Mouse (Mus musculus) C2C12 (cell line): ENCODE results near the gene Phactr1.

Experiments
- CTCF ChIP-seq: IDR thresholded peaks from one replicate; pipeline ENCODE4 v1.5.1; 2011; ENCODE audit not compliant: control insufficient read depth, insufficient read depth, insufficient read length
- MAX ChIP-seq: IDR thresholded peaks from one replicate; pipeline ENCODE4 v1.6.1; 2011; ENCODE audit warnings: mild to moderate bottlenecking, control low read depth
- USF1 ChIP-seq: IDR thresholded peaks from one replicate; pipeline ENCODE4 v1.6.1; 2011; ENCODE audit warnings: low read depth, mild to moderate bottlenecking, control low read depth, moderate library complexity

DNA sequence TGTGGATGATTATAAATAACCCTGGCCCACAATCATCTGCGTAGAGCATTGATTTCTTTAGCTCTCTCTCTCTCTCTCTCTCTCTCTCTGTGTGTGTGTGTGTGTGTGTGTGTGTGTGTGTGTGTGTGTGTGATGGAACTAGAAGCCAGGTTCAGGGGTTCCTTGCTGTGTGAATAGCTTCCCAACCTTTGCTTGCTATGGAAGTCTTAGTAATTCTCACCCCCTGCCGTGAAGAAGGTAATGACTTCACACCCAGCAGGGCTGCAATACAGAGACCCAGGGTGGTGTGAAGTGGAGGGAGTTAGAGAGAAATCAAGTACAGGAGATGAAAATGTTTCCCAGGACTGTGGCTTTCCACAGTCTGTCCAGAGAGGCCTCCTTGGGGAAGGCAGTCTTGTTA lies 293.5 kb downstream of the Phactr1 start:
- TF ChIP-seq CTCF (no peak), USF1 (no peak), MAX (no peak)
